Mouse (Mus musculus) adrenal gland, adult (tissue): Measurements from ENCODE around the gene Wipf3.
A peak's percentile ranks its signal among the peaks of the same experiment; 100 is the strongest.

Source experiments
- DNase-seq, 2 experiments: peaks; one replicate each; pipeline ENCODE4 v3.0.0; 2022 to 2023; ENCODE audit warnings: low spot score in 1 of 2; ENCODE audit not compliant: inconsistent age in 2 of 2

The Wipf3 gene

GRCm38 (mm10) chr6:54472846-54473715 lies 43.7 kb downstream of the Wipf3 start:
- no peak for DNase-seq

- DNase-seq: no peak
These were observed 46.7 kb downstream of the Wipf3 start for GRCm38 (mm10) chr6:54475926-54476667.

- peak in 1 of 2 experiments; percentile 70 for DNase-seq
These were observed 49.4 kb downstream of the Wipf3 start for GRCm38 (mm10) chr6:54478646-54479324.

GRCm38 (mm10) chr6:54481390-54482112 lies 52.1 kb downstream of the Wipf3 start:
- no peak for DNase-seq

GRCm38 (mm10) chr6:54485000-54485399 lies 55.6 kb downstream of the Wipf3 start:
- no peak for DNase-seq

GRCm38 (mm10) chr6:54485435-54485901 lies 56.1 kb downstream of the Wipf3 start:
- peak; percentile 42 to 45 for DNase-seq

GRCm38 (mm10) chr6:54485973-54486569 lies 56.7 kb downstream of the Wipf3 start:
- peak; percentile 25 to 42 for DNase-seq

- no peak for DNase-seq
These were observed 61.7 kb downstream of the Wipf3 start for GRCm38 (mm10) chr6:54491074-54491473.

- no peak for DNase-seq
These were observed 64.7 kb downstream of the Wipf3 start for GRCm38 (mm10) chr6:54494097-54494496.

GRCm38 (mm10) chr6:54494612-54495398 lies 65.4 kb downstream of the Wipf3 start:
- peak; percentile 72 to 84 for DNase-seq

GRCm38 (mm10) chr6:54496214-54496613 lies 66.8 kb downstream of the Wipf3 start:
- DNase-seq: no peak

- peak; percentile 87 to 88 for DNase-seq
These were observed 73.3 kb downstream of the Wipf3 start for GRCm38 (mm10) chr6:54502661-54503115.

GRCm38 (mm10) chr6:54506318-54506717 lies 76.9 kb downstream of the Wipf3 start:
- DNase-seq: no peak

- DNase-seq: peak; percentile 66 to 82
These were observed 77.6 kb downstream of the Wipf3 start for GRCm38 (mm10) chr6:54507002-54507401.

- no peak for DNase-seq
These were observed 78.4 kb downstream of the Wipf3 start for GRCm38 (mm10) chr6:54507808-54508207.

GRCm38 (mm10) chr6:54508256-54508793 lies 78.9 kb downstream of the Wipf3 start:
- DNase-seq: no peak

- DNase-seq: no peak
These were observed 79.9 kb downstream of the Wipf3 start for GRCm38 (mm10) chr6:54509264-54509663.

- DNase-seq: no peak
These were observed 82.9 kb downstream of the Wipf3 start for GRCm38 (mm10) chr6:54512256-54512655.

GRCm38 (mm10) chr6:54516512-54517134 lies 87.2 kb downstream of the Wipf3 start:
- DNase-seq: no peak
